ENCODE assay signal across 16 mouse cellular contexts in genomic region chr3:81916030-81916686, GRCm38 (mm10). TPM values are rescaled to one million over a fixed set of nuclear protein-coding genes. Genes with fewer than 3 reads are reported as not detected.
DNase-seq lines count a peak whose midpoint lies in the region; ATAC-seq and TF ChIP-seq lines count a peak whose summit lies in the region.
"Had no signal": no experiment of that assay in that cellular context is flagged by ENCODE, and none has a peak within 500 bp of the region (broad histone marks: within the 10 kb centered on the region; RNA-seq: fewer than 3 reads in every experiment).

No protein-coding gene starts in this region.

- TF ChIP-seq EP300 in CH12.LX (IDR thresholded peaks at IDR 0.05; ENCODE audit: low read length) = peak; percentile 61

- TF ChIP-seq CTCF in CH12.LX (conservative IDR thresholded peaks at IDR 0.05 in 1 of 2, IDR thresholded peaks at IDR 0.05 in 1 of 2; ENCODE audit: low read depth in 2 of 2, low read length in 2 of 2) = no peak

- no peaks in the 10 kb centered on the region for H3K36me3 ChIP-seq in CH12.LX (replicated peaks in 1 of 2; ENCODE audit: control insufficient read depth in 1 of 2, insufficient read depth in 1 of 2, low read length in 1 of 2)
- H3K36me3 ChIP-seq in liver, embryonic 11.5 days (ENCODE audit: control insufficient read depth, insufficient read depth, low read length) = no peaks in the 10 kb centered on the region
- H3K36me3 ChIP-seq: embryonic facial prominence, embryonic 12.5 days; midbrain, embryonic 10.5 days; neural tube, embryonic 15.5 days had no signal

- H3K4me3 ChIP-seq in CH12.LX (replicated peaks in 1 of 3; ENCODE audit: low read depth in 2 of 3, low read length in 2 of 3, poor library complexity in 1 of 3) = no peak overlapping the region
- H3K4me3 ChIP-seq in liver, embryonic 11.5 days (ENCODE audit: low read depth, low read length) = no peak overlapping the region
- H3K4me3 ChIP-seq: embryonic facial prominence, embryonic 12.5 days; midbrain, embryonic 10.5 days; neural tube, embryonic 15.5 days had no signal

- H3K27ac ChIP-seq in CH12.LX (ENCODE audit: insufficient read depth, low read depth) = no peak overlapping the region
- H3K27ac ChIP-seq in liver, embryonic 11.5 days (ENCODE audit: low read depth, low read length) = no peak overlapping the region
- H3K27ac ChIP-seq: embryonic facial prominence, embryonic 12.5 days; kidney, postnatal 0 days; liver, embryonic 14.5 days; midbrain, embryonic 10.5 days; neural tube, embryonic 15.5 days had no signal

- no peak for TF ChIP-seq POLR2A in CH12.LX (IDR thresholded peaks at IDR 0.05; ENCODE audit: low read depth, low read length)

- DNase-seq in left cerebral cortex, postnatal 14 days (ENCODE audit: low spot score in 2 of 2) = peak; percentile 34 to 36
- no peak for DNase-seq in left cerebral cortex, postnatal 10 days (ENCODE audit: extremely low spot score in 1 of 2, low spot score in 2 of 2)
- DNase-seq in 416B (ENCODE audit: low read depth) = peak; percentile 85
- no peak for DNase-seq in CH12.LX (ENCODE audit: extremely low read depth)
- DNase-seq in heart, postnatal 14 days = peak; percentile 19 to 34
- DNase-seq in retina, embryonic 14.5 days (ENCODE audit: low spot score) = no peak
- DNase-seq in liver, embryonic 11.5 days (ENCODE audit: low spot score) = no peak
- DNase-seq: adrenal gland, postnatal 14 days; cerebellum, adult 11-12 months had no signal

- no peak for TF ChIP-seq RAD21 in CH12.LX (IDR thresholded peaks at IDR 0.05; ENCODE audit: low read depth, low read length)

- H3K9me3 ChIP-seq in CH12.LX (replicated peaks; ENCODE audit: low read length) = no peaks in the 10 kb centered on the region
- H3K9me3 ChIP-seq in liver, embryonic 11.5 days (ENCODE audit: control insufficient read depth, low read length) = no peaks in the 10 kb centered on the region
- H3K9me3 ChIP-seq: embryonic facial prominence, embryonic 12.5 days; midbrain, embryonic 10.5 days; neural tube, embryonic 15.5 days had no signal

- H3K79me2 ChIP-seq in CH12.LX (replicated peaks; ENCODE audit: control insufficient read depth, extremely low read depth, insufficient read depth, poor library complexity, severe bottlenecking) = no peaks in the 10 kb centered on the region

- H3K4me2 ChIP-seq in CH12.LX (ENCODE audit: insufficient read depth, low read depth, poor library complexity, severe bottlenecking) = no peak overlapping the region
- H3K4me2 ChIP-seq in liver, embryonic 11.5 days = no peak overlapping the region
- H3K4me2 ChIP-seq: embryonic facial prominence, embryonic 12.5 days; neural tube, embryonic 15.5 days had no signal

- no peak for ATAC-seq in megakaryocyte-erythroid progenitor cell, adult 5-6 weeks (replicated peaks; ENCODE audit: low FRiP score, low TSS enrichment, poor library complexity, severe bottlenecking)
- no peak for ATAC-seq in liver, embryonic 11.5 days (replicated peaks; ENCODE audit: low FRiP score)

- dilution Hi-C loops in CH12.LX (cut with MboI; ENCODE audit: extremely low pct_ligation_motif_present, extremely low pct_unique_long_range_greater_than_20kb, low sequenced_read_pairs) = no loop called here

- intact Hi-C loops in left cerebral cortex, postnatal 14 days (cut with DNase I) = no loop called here
- intact Hi-C loops in left cerebral cortex, postnatal 10 days (cut with DNase I) = loop anchor here (10.0 kb wide), 1 partner anchor 111 kb away; no protein-coding TSS in a partner anchor
- intact Hi-C loops in heart, postnatal 14 days (cut with DNase I) = no loop called here

- H3K27me3 ChIP-seq in CH12.LX (replicated peaks) = no peaks in the 10 kb centered on the region
- H3K27me3 ChIP-seq in liver, embryonic 11.5 days (replicated peaks; ENCODE audit: control insufficient read depth, insufficient read depth, low read length) = no peaks in the 10 kb centered on the region
- H3K27me3 ChIP-seq: embryonic facial prominence, embryonic 12.5 days; neural tube, embryonic 15.5 days had no signal

- H3K9ac ChIP-seq in CH12.LX (ENCODE audit: insufficient read depth, low read depth) = no peak overlapping the region
- no peak overlapping the region for H3K9ac ChIP-seq in liver, embryonic 11.5 days (ENCODE audit: low read depth, low read length)
- H3K9ac ChIP-seq: embryonic facial prominence, embryonic 12.5 days; liver, embryonic 14.5 days; neural tube, embryonic 15.5 days had no signal

- in situ Hi-C loops in CH12.LX (cut with MboI; ENCODE audit: low pct_ligation_motif_present, low pct_unique_long_range_greater_than_20kb, low sequenced_read_pairs) = no loop called here

- WGBS in liver, embryonic 11.5 days = 76% methylated on average over 5 of the region's 5 CpGs

- peaks cover 18 to 35% of the 10 kb centered on the region in 2 experiments for H3K4me1 ChIP-seq in CH12.LX (ENCODE audit: control insufficient read depth in 1 of 2, insufficient read depth in 2 of 2)
- no peaks in the 10 kb centered on the region for H3K4me1 ChIP-seq in liver, embryonic 11.5 days (replicated peaks; ENCODE audit: control insufficient read depth, insufficient read depth, low read length)
- H3K4me1 ChIP-seq: embryonic facial prominence, embryonic 12.5 days; neural tube, embryonic 15.5 days had no signal

TF ChIP-seq in CH12.LX, 34 proteins besides CTCF, POLR2A, EP300 and RAD21:
- TF ChIP-seq JUND (conservative IDR thresholded peaks at IDR 0.05; ENCODE audit: low read depth, low read length) (no peak), BHLHE40 (IDR thresholded peaks at IDR 0.05; ENCODE audit: low read depth, low read length) (0 out of 2 replicates have a peak, but pooled peaks have one; percentile 23), ZNF384 (IDR thresholded peaks at IDR 0.05; ENCODE audit: low read depth, low read length) (peak; percentile 19; the same call in 1 of the 2 replicates), PAX5 (IDR thresholded peaks at IDR 0.05; ENCODE audit: low read length) (no peak), MAFK (IDR thresholded peaks at IDR 0.05; ENCODE audit: insufficient replicate concordance, low read length) (no peak), USF1 (IDR thresholded peaks at IDR 0.05; ENCODE audit: low read depth, low read length) (no peak), ELF1 (IDR thresholded peaks at IDR 0.05; ENCODE audit: low read depth, low read length) (no peak)

RNA-seq across cellular contexts. Expression of gene Ctso, which starts 16.2 kb away (rescaled TPM):
- total RNA-seq in left cerebral cortex, postnatal 14 days (2021) = 10 to 100 TPM; 13.7 to 14.5 TPM
- total RNA-seq in left cerebral cortex, postnatal 10 days (2021) = 10 to 100 TPM; 10.6 to 10.7 TPM
- total RNA-seq in CH12.LX (2012; rRNA removed) = 20.2 and 21.1 TPM in 2 replicates
- total RNA-seq in CH12.LX (2014; rRNA removed) = 41.7 and 42.9 TPM in 2 replicates
- 37.4 and 39.2 TPM in 2 replicates for polyA plus RNA-seq in CH12.LX (2012; ENCODE audit: insufficient read length, low read depth)
- total RNA-seq in heart, postnatal 14 days (2021) = 10 to 100 TPM in 1 of 2 experiments, 1 to 10 TPM in 1; 8.1 to 10.3 TPM
- total RNA-seq in megakaryocyte-erythroid progenitor cell, adult 5-6 weeks (2014; fragmentation: Nextera tagmentation) = 9.1 and 11.2 TPM in 2 replicates
- 2.8 and 7.4 TPM in 2 replicates for total RNA-seq in megakaryocyte-erythroid progenitor cell, adult 5-6 weeks (2017)
- polyA plus RNA-seq in liver, embryonic 11.5 days (2014; fragmentation: Nextera tagmentation; extraction: Ambion mirVana) = 6.5 and 8.1 TPM in 2 replicates

RNA-seq across cellular contexts. Expression of gene Tdo2, which starts 59.8 kb away (rescaled TPM):
- total RNA-seq in left cerebral cortex, postnatal 14 days (2021) = 1 to 10 TPM; 1.6 to 1.7 TPM
- 1 to 10 TPM; 2.0 to 2.3 TPM for total RNA-seq in left cerebral cortex, postnatal 10 days (2021)
- not detected in 2 replicates for total RNA-seq in CH12.LX (2012; rRNA removed)
- total RNA-seq in CH12.LX (2014; rRNA removed) = not detected in 2 replicates
- polyA plus RNA-seq in CH12.LX (2012; ENCODE audit: insufficient read length, low read depth) = 0.41 and 0.86 TPM in 2 replicates
- total RNA-seq in heart, postnatal 14 days (2021) = not detected
- total RNA-seq in megakaryocyte-erythroid progenitor cell, adult 5-6 weeks (2014; fragmentation: Nextera tagmentation) = not detected in 2 replicates
- not detected in 2 replicates for total RNA-seq in megakaryocyte-erythroid progenitor cell, adult 5-6 weeks (2017)
- 0.38 and 0.71 TPM in 2 replicates for polyA plus RNA-seq in liver, embryonic 11.5 days (2014; fragmentation: Nextera tagmentation; extraction: Ambion mirVana)
- polyA plus RNA-seq: midbrain, embryonic 10.5 days; small intestine, adult 2 months had no signal

Comparison
In these comparisons a context has a peak if more than half of its experiments do, and no peak if none do; other contexts are left out.
1. DNase-seq: peak in left cerebral cortex, postnatal 14 days (2 of 2), 416B (single experiment) and heart, postnatal 14 days (2 of 2); none in left cerebral cortex, postnatal 10 days (0 of 2), CH12.LX (single experiment), retina, embryonic 14.5 days (single experiment) and liver, embryonic 11.5 days (single experiment).